Mouse (Mus musculus) gastrocnemius, postnatal 14 days (tissue): ENCODE measurements around the gene Senp5. TPM values are rescaled to one million over a fixed set of nuclear protein-coding genes. Genes with fewer than 3 reads are reported as not detected.

Experiments used
- DNase-seq: peaks from one replicate; pipeline ENCODE4 v3.0.0; 2021; ENCODE audit warnings: mixed read lengths
- intact Hi-C: fragments of 180-260 bp; cut with DNase I; formaldehyde crosslinking; loops from one replicate; pipeline ENCODE4 v1.15.1; 2025; ENCODE audit warnings: low total_unique reads
- total RNA-seq, 2 experiments: library from RNA; stranded (reverse); gene quantifications; 2 replicates each; pipeline ENCODE4 v1.2.3; 2021

Gene Senp5
- total RNA-seq, 2 experiments from 2014 or later = 11.0 to 11.3 TPM

DNA sequence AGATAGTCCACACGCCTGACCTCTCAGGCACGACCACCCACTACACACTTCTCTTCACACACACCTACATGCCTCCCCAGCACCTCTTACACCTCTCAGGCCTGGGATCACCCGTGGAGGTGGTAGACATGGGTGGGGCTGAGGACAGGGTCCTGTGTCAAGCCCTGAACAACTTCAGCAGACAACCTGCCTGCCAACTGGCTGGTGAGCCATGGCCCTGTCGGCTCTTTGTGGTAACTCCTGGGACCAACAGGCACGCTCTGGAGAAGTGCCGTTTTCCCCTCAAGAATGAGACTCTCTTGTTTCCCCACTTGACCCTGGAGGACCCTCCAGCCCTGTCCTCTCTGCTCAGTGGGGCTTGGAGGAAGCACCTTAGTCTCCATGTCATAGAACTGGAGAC, 57.7 kb downstream of the Senp5 start:
- intact Hi-C loops = loop anchor here (5.0 kb wide), 1 partner anchor 52 kb away; no protein-coding TSS in a partner anchor
- DNase-seq = no peak

DNA sequence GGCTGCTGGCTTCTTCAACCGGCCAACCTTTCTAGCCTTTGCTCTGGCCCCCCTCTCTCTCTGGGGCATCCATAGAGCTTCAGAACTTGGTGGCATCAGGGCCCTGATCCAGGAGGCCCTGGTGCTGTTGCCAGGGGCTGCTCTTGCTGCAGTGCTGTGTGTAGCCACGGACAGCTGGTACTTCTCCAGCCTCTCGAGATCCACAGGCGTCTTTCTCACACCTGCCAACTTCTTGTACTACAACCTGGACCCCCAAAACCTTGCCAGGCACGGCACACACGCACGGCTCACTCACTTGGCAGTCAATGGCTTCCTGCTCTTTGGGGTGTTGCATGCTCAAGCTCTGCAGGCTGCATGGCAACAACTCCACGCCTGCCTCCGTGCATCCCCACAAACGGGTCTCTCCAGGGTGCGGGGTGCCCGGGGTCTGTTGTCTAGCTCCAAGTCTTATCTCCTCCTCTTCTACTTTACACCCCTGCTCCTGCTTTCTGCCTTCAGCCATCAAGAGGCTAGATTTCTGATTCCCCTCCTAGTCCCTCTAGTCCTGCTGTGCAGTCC, 58.3 kb downstream of the Senp5 start:
- DNase-seq = no peak
- intact Hi-C loops = loop anchor here (5.0 kb wide), 1 partner anchor 53 kb away; no protein-coding TSS in a partner anchor

DNA sequence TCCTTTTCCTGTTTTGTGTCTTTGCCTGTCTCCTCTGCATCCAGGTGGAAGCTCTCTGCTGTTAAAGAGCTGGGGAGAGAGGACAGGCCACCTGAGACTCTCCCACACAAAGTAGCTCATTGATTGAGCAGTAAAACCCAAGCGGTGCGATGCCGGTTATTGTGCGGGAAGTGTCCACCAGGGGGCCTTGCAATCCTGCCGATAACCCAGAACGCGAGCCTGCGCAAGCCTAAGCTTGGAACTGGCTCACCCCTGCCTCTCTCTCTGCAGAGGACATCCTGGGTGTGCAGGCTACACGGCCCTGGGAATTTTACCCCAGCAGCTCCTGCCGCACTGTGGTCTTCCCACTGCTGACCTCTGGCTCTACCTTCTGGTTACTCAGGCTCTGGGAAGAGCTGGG, 59.1 kb downstream of the Senp5 start:
- peak; percentile 80 for DNase-seq
- intact Hi-C loops = no loop called here

DNA sequence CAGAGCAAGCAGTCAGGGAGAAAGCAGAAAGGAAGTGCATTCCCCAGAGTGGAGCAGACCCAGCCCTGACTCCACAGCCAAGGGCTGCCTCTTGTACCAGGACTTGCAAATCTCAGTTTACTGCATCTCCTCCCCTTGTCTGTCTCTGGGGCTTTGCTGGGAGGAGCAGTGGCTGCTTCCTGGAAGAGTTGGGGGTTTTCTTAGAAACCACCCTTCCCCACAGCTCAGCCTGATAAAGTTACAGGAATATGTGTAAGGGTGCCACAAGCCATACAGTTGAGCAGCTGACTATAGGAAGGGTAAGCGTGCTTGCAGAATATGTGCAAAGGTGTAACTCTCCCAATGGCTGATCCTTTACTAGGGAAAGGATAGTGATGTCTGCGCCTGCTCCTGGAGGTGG, 62.5 kb downstream of the Senp5 start:
- intact Hi-C loops = no loop called here

DNA sequence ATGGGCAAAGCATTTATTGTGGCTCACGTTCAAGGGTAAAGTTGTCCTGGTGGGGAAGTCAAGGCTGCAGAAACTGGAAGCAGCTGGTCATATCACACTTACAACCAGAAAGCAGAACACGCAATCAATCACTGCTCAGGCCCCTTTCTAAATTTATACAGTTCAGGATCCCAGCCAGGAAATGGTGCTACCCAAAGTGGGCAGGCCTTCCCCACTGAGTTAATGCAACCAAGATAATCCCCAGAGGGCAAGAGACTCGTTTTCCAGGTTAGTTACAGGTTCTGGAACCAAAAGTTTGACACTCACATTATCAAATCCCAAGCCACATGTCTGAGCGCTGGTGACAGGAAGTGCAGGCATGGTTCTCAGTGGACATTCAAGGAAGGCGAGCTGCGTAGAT, 64.2 kb downstream of the Senp5 start:
- intact Hi-C loops = no loop called here
- no peak for DNase-seq

More for the DNA sequence above, 62.5 kb downstream of the Senp5 start:
- no peak for DNase-seq

DNA sequence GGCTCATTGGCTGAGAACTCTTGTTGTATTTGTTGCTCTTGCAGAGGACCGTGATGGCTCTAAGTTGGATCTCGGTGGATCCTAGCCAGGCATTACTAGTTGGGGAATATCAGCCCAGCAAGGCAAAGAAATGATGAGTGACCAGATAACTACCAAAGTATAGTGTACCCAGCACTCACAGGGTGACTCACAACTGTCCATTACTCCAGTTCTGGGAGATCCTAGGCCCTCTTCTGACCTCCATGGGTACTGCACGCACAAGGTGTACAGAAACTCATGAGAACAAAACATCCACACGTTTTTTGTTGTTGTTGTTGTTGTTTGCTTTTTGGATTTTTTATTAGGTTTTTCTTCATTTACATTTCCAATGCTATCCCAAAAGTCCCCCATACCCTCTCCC, 66.5 kb downstream of the Senp5 start:
- no peak for DNase-seq
- intact Hi-C loops = no loop called here

DNA sequence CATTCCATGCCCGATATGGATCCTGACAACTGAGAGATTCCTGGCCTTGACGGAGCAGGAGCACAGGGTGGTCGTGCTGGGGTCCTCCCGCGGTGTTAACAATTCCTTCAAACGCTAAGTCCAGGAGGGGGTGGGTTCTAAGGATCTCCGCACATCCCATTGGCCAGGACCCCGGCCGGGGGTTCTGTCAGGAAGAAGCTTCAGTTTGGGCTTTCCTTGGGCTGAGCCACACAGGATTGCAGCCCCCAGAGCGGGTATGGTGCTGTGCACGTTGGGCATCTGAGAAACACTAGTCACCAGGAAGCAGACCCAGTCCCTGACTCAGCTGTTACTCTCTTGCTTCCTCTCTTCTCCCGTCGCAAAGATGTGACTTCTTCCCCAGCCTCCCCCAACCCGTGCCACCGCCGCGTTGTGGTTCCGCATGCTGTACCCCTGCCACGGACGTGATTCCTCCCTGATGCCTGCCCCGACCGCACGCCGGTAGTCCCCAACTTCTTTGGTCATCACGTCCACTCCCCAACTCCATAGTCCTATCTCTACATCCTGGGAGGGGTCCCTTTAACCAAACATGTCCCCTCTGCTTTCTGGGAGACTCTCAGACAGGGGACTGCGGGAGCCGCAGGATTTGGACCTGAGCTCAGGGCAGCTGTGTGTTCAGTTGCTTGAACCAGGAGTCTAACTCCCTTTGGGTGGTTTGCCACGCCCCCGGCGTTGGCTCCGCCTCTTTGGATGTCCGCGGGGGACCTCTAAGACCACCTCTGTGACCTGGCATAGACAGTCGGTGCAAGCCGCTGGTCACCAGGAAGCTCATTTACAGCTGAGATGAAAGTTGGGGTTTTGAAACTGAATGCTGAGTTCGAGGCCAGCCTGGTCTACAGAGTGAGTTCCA, 67.8 kb downstream of the Senp5 start:
- no peak for DNase-seq
- intact Hi-C loops = no loop called here

DNA sequence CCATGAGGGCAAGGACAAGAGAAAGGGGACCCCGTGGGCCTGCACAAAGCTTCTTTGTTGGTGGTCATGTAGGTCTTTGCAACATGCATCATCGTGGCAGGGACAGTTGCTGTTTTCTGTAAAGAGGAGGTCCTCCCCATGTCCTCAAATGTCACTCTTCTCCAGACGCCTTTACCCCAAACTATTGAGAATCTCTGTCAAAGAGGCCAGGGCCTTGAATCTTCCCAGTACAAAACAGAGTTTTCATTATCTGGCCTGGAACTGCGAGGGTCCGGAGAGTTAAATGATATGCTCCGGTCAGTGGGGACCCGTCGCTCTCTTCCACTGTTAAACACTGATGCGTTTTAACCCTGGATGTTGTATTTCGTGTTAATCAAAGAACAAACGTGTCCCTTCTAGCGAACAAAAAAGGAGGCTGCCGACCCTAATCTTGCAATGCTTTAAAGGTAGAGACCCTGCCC, 68.5 kb downstream of the Senp5 start:
- intact Hi-C loops = no loop called here
- no peak for DNase-seq

DNA sequence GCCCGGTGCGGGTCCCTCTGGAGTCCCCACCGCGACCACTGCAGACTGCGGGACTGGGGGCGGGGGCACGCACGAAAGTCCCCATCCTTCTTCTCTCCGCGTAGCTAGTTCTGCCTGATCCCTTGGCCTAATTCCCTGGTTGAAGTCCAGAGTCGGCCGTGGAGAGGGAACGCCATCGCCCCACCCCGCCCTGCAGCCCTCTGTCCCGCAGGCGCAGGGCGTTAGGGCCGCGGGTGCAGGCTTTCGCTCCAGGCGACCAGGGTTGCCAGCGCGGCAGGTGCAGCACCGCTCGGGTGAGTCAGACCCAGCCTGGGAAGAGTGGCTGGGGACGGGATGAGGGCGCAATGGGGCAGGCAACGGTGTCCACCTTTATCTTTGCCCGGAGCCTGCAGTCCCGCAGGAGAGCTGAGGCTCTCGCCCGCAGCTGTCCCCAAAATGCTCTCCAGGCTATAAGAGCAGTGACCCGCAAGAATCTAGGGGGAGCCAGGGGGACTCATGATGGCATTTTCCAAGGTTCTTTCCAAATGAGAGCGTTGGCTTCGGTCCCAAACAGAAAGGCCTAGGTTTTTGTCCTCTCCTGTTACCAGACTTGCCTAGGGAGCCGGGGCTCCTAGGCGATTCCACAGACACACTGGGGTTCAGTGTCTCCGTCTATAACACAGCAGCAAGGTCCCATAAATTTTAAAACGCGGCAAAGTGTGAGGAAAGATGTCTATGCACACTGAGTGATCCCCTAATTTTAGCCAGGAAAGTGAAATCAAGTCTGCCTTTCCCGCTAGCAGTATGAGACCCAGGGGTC, 69.1 kb downstream of the Senp5 start, which contains the start of gene Pigz:
Pigz (plus strand) TSS at position 101 of the 799 bp plus-strand sequence.
- intact Hi-C loops = no loop called here
- peak; percentile 81 for DNase-seq

DNA sequence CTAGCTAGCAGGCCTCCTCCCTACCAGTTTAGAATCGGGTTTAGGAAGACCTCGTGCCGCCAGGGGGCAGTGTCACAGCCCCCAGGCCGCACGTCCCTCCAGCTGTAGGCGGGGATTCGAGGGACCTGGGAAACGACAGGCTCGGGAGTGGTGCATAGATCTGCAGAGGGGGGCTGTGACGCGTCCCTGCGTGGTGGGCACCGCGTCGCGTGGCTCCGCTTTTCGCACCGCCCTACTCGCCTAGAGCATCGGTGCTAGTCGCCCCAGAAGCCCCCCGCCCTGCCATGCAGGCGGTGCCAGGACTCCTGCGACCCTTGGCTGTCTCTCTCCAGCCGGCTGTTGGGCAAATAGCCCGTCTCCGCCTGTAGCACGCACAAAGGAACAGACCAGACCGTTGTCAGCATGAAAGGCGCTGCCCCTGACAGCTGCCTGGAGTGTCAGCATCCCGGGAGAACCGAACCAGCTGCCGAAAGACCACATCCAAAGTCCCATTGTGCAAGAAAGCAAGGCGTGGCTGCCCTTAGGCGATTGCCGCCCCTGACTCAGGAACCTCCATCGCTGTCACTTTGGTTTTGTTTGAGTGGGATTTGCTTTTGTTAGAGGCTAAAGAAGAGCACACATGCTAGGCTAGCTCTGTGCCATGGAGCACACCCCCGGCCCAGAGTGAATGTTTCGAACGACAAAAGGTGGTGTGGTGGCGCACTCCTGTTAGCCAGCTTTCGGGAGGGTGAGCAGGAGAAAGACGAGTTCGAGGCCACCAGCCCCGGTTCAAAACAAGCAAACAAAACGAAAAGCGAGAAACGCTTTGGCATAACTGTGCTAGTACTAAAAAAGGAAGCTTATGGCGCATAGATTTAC, 70.0 kb downstream of the Senp5 start:
- intact Hi-C loops = no loop called here
- peak; percentile 91 for DNase-seq

DNA sequence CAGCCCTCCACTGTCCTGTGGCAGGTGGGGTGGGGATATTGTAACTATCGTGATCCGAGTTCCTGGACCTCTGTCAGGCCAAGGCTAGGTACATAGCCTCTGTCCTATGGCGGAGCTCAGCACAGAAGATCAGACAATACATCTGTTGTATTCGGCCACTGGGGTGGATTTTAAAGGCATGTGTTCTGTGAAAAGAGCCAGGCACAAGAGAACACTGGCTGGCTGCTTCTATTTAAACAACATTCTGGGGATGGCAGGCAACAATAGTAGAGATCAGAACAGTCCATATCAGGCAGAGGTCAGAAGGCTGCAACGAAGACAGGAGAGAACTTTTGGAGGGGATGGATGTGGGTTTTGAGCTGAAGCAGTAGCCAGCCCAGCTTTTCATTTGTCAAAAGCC, 70.8 kb downstream of the Senp5 start:
- DNase-seq = no peak

DNA sequence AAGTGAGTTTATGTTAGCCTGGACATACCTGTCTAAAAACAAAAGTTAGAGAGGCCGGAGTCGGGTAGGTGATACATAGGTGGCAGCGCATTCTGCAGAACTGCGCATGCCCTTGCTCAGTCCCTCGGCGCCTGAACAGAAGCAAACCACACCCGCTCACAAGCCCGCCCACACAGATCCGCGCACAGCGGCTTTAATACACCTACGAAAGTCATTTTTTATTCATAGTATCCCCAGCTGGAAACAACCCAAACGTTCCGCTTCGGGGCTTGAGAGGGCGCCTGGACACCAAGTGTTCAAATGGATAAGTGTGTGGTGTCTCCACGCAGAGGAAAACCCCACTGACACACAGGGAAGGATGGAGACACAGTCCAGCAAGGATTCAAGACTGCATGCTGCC, 71.8 kb downstream of the Senp5 start:
- intact Hi-C loops = no loop called here
- no peak for DNase-seq

More for the DNA sequence above, 70.8 kb downstream of the Senp5 start:
- intact Hi-C loops = no loop called here

DNA sequence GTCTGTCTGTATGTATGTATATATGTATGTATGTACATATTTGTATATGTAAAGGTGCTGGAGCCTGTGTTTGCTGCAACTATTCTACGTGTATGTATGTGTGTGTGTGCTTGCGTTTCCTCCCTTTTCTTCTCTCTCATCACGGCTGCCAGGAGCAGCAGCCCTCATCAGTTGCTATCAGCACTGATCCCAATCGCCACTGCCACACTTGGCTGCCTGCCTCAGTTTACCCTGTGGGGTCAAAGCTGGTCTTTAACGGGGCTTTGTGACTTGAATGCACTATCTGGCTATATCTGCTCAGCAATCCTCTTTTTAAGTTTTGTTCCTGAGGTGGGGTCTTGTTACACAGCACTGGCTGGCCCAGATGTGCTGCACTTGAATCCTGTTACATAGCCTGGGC, 75.7 kb downstream of the Senp5 start:
- intact Hi-C loops = no loop called here
- DNase-seq = no peak

DNA sequence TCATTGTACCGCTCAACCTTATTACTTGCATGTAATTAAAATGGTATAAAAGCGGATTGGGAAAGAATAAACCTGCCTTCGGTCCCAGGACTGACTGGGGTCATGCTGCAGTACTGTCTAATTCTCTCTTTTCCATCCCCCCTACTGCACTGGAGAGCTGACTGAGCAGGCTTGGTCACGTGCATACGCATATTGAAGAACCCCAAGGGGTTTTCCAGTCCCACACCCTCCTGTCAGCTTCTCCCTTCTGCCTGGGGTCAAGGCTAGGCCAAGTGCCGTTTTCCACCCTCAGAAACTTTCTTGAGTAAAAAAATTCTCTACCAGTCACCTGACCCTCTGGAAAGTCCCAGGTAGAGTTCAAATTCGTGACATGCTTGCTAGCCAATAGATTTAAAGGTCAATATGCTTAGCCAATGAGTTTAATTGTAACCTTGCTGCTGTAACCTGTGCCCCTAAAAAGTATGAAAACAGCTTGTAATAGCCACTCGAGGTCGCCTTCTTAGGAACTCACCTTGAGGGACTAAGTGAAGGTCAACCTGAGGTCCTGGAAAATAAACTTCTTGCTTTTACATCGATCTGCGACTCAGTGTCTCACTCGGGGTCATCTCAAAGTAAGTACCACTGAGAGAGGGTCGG, 76.4 kb downstream of the Senp5 start:
- intact Hi-C loops = no loop called here

DNA sequence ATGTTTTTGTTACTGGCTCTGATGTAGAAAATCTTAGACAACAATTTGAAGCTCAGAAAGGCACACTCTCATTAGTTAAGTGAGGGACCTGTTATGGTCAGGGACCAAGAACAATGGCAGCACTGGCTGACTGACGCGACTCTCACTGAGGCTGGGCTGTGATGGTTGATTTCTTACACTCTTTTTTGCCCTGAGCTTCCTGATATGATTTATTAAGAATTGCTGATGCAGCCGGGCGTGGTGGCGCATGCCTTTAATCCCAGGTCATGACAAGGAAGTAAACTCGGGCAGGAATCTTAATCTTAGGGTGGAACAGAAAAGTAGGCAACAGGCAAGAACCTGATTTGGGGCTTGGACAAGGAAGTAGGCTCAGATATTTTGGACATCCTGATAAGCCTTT, 77.0 kb downstream of the Senp5 start:
- no peak for DNase-seq
- intact Hi-C loops = no loop called here

More for the DNA sequence above, 76.4 kb downstream of the Senp5 start:
- DNase-seq = no peak

DNA sequence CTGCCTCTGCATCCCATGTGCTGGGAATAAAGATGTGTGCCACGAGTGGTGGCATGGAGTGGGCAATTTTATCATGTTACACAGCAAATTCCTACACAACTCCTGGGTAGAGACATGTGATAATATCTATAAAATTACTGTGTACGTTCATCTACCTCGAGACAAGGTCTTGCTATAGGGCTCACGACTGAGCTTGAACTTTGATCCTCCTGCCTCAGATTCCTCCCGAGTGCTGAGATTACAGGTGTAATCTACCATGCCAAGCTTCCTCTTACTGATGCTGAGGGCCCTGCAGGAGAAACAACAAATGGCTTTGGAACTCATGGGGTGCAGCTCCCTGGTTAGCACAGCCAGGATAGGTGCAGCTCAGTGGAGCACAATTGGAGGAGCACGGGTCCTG, 78.7 kb downstream of the Senp5 start:
- no peak for DNase-seq
- intact Hi-C loops = no loop called here

DNA sequence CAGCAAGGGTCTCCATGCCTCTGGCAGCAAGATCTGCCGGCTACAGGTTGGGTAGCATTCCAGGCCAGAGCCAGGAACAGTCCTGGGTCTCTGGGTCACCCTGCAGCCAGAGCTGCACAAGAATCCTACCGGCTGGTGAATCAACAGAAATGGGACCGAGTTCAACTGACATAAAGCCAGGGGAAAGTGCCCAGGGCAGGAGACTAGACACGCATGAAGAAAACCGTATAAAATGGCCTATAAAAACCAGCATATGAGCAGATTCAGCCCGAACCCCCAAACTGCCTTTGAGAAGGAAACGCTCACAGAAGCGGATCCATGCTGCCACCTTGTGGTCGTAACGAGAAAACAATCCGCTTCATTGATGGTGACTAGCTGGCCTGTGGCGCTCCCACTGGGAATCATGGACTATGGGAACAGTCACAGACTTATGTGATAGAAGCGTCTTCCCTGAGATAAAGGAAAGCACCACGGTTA, 84.8 kb downstream of the Senp5 start:
- peak; percentile 62 for DNase-seq
- intact Hi-C loops = loop anchor here (2.0 kb wide), 1 partner anchor 37 kb away; no protein-coding TSS in a partner anchor

DNA sequence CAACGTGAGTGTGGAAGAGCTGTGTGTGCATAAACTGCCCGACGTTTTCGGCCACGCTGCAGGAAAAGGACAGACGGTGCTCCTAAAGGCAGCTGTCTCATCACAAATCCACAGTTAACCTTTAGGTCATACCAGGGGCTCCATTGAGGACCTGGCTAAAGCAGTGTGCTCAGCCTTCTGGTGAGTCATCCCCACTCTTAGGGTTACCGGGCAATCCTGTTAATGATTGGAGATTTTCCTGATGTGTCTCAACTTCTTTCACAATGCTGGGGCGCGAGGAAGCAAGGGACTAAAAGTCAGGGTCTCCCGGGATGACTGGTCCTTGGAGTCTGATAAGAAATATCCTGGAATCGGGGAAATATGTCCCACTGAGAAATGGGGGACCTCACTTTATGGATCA, 85.3 kb downstream of the Senp5 start:
- no peak for DNase-seq
- intact Hi-C loops = loop anchor here (2.0 kb wide), 1 partner anchor 37 kb away; no protein-coding TSS in a partner anchor
